Mouse (Mus musculus) erythroblast, embryonic 14.5 days (primary cell): Measurements from ENCODE around the gene Ccdc122.

ENCODE experiments used
- GATA1 ChIP-seq: IDR thresholded peaks from 2 replicates; pipeline ENCODE4 v1.6.1; 2012; ENCODE audit warnings: low read length, inconsistent platforms, mixed read lengths
- TAL1 ChIP-seq: IDR thresholded peaks from 3 replicates; pipeline ENCODE4 v1.6.1; 2012; ENCODE audit warnings: low read length, inconsistent platforms, mixed read lengths

GRCm38 (mm10) chr14:77034970-77035369, 1.6 kb upstream of the Ccdc122 start:
- TF ChIP-seq TAL1 (no peak), GATA1 (no peak)
